16 mouse cellular contexts compared by ENCODE assay signal in the genomic region with DNA sequence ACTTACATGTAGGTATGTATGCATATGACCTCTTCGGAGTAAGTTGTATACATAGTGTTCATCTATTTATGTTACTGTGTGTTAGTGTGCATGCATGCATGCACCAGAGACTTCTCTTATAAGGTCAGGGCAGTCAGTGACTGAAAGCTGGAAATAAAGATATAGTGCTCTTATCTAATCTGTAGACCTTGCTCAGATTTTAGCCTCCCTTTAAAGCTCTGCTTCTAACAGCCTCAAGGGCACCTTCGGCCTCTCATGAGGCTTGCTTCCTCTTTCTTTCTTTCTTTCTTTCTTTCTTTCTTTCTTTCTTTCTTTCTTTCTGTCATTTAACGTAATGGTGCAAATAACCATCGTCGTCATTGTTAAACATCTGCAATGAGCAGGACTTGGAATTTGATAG. TPM values are rescaled to one million over a fixed set of nuclear protein-coding genes. Genes with fewer than 3 reads are reported as not detected.
DNase-seq lines count a peak whose midpoint lies in the region; ATAC-seq lines count a peak whose summit lies in the region.
"Had no signal": no experiment of that assay in that cellular context is flagged by ENCODE, and none has a peak within 500 bp of the region (broad histone marks: within the 10 kb centered on the region; RNA-seq: fewer than 3 reads in every experiment).

No protein-coding gene starts in this region.

- DNase-seq in heart, embryonic 10.5 days (ENCODE audit: low spot score), result no peak
- no peak for DNase-seq in heart, postnatal 14 days
- DNase-seq in liver, embryonic 11.5 days (ENCODE audit: low spot score), result no peak
- DNase-seq in liver, result no peak
- DNase-seq in liver, embryonic 13.5 days, result no peak
- no peak for DNase-seq in layer of hippocampus, adult 8-10 months (ENCODE audit: low spot score in 2 of 2)
- DNase-seq in right cerebral cortex, postnatal 25 days, result no peak
- DNase-seq: cerebellum, adult 2 months; right cerebral cortex, postnatal 14 days; thymus, adult 18-20 months had no signal

- H3K4me2 ChIP-seq in liver, embryonic 11.5 days, result peak overlapping the region; percentile 83
- H3K4me2 ChIP-seq in liver, embryonic 13.5 days, result peak overlapping the region; percentile 89
- peak overlapping the region; percentile 86; the same call in 1 of the 2 replicates for H3K4me2 ChIP-seq in stomach, embryonic 15.5 days

- no peak for ATAC-seq in liver, embryonic 11.5 days (replicated peaks; ENCODE audit: low FRiP score)
- ATAC-seq in liver, embryonic 13.5 days (ENCODE audit: low read depth), result no peak
- ATAC-seq in stomach, embryonic 15.5 days (ENCODE audit: insufficient read depth, low FRiP score, low read depth), result no peak

- intact Hi-C loops in heart, postnatal 14 days (cut with DNase I), result no loop called here

- H3K36me3 ChIP-seq in heart, embryonic 10.5 days, result peaks cover 8% of the 10 kb centered on the region
- H3K36me3 ChIP-seq in liver, embryonic 11.5 days (ENCODE audit: control insufficient read depth, insufficient read depth, low read length), result no peaks in the 10 kb centered on the region
- H3K36me3 ChIP-seq in liver, embryonic 13.5 days, result peaks cover 7% of the 10 kb centered on the region
- 0 out of 2 replicates have a peak, but pooled peaks cover 4% of the 10 kb centered on the region for H3K36me3 ChIP-seq in stomach, embryonic 15.5 days

- H3K27ac ChIP-seq in heart, embryonic 10.5 days, result peak overlapping the region; percentile 95
- H3K27ac ChIP-seq in liver, embryonic 11.5 days (ENCODE audit: low read depth, low read length), result no peak overlapping the region
- H3K27ac ChIP-seq in liver, embryonic 13.5 days, result no peak overlapping the region
- no peak overlapping the region; the same call in 1 of the 2 replicates for H3K27ac ChIP-seq in stomach, embryonic 15.5 days

- WGBS in heart, embryonic 10.5 days, result 70% methylated on average over 5 of the region's 5 CpGs
- WGBS in liver, embryonic 11.5 days, result 60% methylated on average over 5 of the region's 5 CpGs
- WGBS in liver, embryonic 13.5 days (ENCODE audit: insufficient replicate concordance), result 66% methylated on average over 5 of the region's 5 CpGs
- 68% methylated on average over 5 of the region's 5 CpGs for WGBS in stomach, embryonic 15.5 days

- H3K9me3 ChIP-seq in heart, embryonic 10.5 days, result no peaks in the 10 kb centered on the region
- no peaks in the 10 kb centered on the region for H3K9me3 ChIP-seq in liver, embryonic 11.5 days (ENCODE audit: control insufficient read depth, low read length)
- no peaks in the 10 kb centered on the region for H3K9me3 ChIP-seq in liver, embryonic 13.5 days (replicated peaks)
- no peaks in the 10 kb centered on the region for H3K9me3 ChIP-seq in stomach, embryonic 15.5 days
- H3K9me3 ChIP-seq: forebrain, embryonic 10.5 days; limb, embryonic 12.5 days had no signal

- H3K4me1 ChIP-seq in heart, embryonic 10.5 days, result peaks cover 46% of the 10 kb centered on the region
- peaks cover 14% of the 10 kb centered on the region for H3K4me1 ChIP-seq in liver, embryonic 11.5 days (replicated peaks; ENCODE audit: control insufficient read depth, insufficient read depth, low read length)
- peaks cover 35% of the 10 kb centered on the region for H3K4me1 ChIP-seq in liver, embryonic 13.5 days (replicated peaks)
- H3K4me1 ChIP-seq in stomach, embryonic 15.5 days, result peaks cover 10% of the 10 kb centered on the region; the same call in 1 of the 2 replicates

- no peak overlapping the region for H3K4me3 ChIP-seq in heart, embryonic 10.5 days
- no peak overlapping the region; the same call in 1 of the 2 replicates for H3K4me3 ChIP-seq in liver, embryonic 11.5 days (ENCODE audit: low read depth, low read length)
- H3K4me3 ChIP-seq in liver, embryonic 13.5 days (replicated peaks), result peak overlapping the region; percentile 95; the same call in 1 of the 2 replicates
- no peak overlapping the region for H3K4me3 ChIP-seq in stomach, embryonic 15.5 days (replicated peaks)

- no peak overlapping the region for H3K9ac ChIP-seq in liver, embryonic 11.5 days (ENCODE audit: low read depth, low read length)
- no peak overlapping the region for H3K9ac ChIP-seq in liver, embryonic 13.5 days
- H3K9ac ChIP-seq in stomach, embryonic 15.5 days, result no peak overlapping the region

- no peaks in the 10 kb centered on the region for H3K27me3 ChIP-seq in heart, embryonic 10.5 days (ENCODE audit: insufficient read depth, poor library complexity, severe bottlenecking)
- H3K27me3 ChIP-seq in liver, embryonic 11.5 days (replicated peaks; ENCODE audit: control insufficient read depth, insufficient read depth, low read length), result no peaks in the 10 kb centered on the region
- 0 out of 2 replicates have a peak, but pooled peaks cover 4% of the 10 kb centered on the region for H3K27me3 ChIP-seq in liver, embryonic 13.5 days
- H3K27me3 ChIP-seq in stomach, embryonic 15.5 days (replicated peaks), result no peaks in the 10 kb centered on the region
- H3K27me3 ChIP-seq: limb, embryonic 12.5 days had no signal

RNA-seq across cellular contexts. Expression of gene Ykt6, which starts 1.1 kb away (rescaled TPM):
- 48.1 and 56.7 TPM in 2 replicates for polyA plus RNA-seq in heart, embryonic 10.5 days (2016; fragmentation: Nextera tagmentation; extraction: Ambion mirVana)
- total RNA-seq in heart, postnatal 14 days (2021), result 10 to 100 TPM; 72.2 to 75.4 TPM
- 18.4 TPM in 2 replicates for polyA plus RNA-seq in liver, embryonic 11.5 days (2014; fragmentation: Nextera tagmentation; extraction: Ambion mirVana)
- 22.4 and 23.6 TPM in 2 replicates for polyA plus RNA-seq in liver, embryonic 13.5 days (2015; fragmentation: Nextera tagmentation; extraction: Ambion mirVana)
- 48.7 and 54.8 TPM in 2 replicates for polyA plus RNA-seq in stomach, embryonic 15.5 days (2015; fragmentation: Nextera tagmentation; extraction: Ambion mirVana)
- 10 to 100 TPM; 69.3 to 77.7 (median 72.5) TPM for total RNA-seq in layer of hippocampus, adult 8-10 months (2022)

RNA-seq across cellular contexts. Expression of gene Gck, which starts 4.6 kb away (rescaled TPM):
- polyA plus RNA-seq in heart, embryonic 10.5 days (2016; fragmentation: Nextera tagmentation; extraction: Ambion mirVana), result 2.1 and 2.6 TPM in 2 replicates
- total RNA-seq in heart, postnatal 14 days (2021), result 1 to 10 TPM; 4.6 to 6.6 TPM
- polyA plus RNA-seq in liver, embryonic 11.5 days (2014; fragmentation: Nextera tagmentation; extraction: Ambion mirVana), result 0.35 and 0.45 TPM in 2 replicates
- polyA plus RNA-seq in liver, embryonic 13.5 days (2015; fragmentation: Nextera tagmentation; extraction: Ambion mirVana), result 0.30 and 0.31 TPM in 2 replicates
- 3.4 and 3.5 TPM in 2 replicates for polyA plus RNA-seq in stomach, embryonic 15.5 days (2015; fragmentation: Nextera tagmentation; extraction: Ambion mirVana)
- 1 to 10 TPM; 2.6 to 3.7 (median 3.5) TPM for total RNA-seq in layer of hippocampus, adult 8-10 months (2022)
- polyA plus RNA-seq: activated CD4-positive, CD25-positive, alpha-beta regulatory T cell, adult 4 months; macrophage had no signal

RNA-seq across cellular contexts. Expression of gene Myl7, which starts 55.9 kb away (rescaled TPM):
- polyA plus RNA-seq in heart, embryonic 10.5 days (2016; fragmentation: Nextera tagmentation; extraction: Ambion mirVana), result 6,952 and 8,117 TPM in 2 replicates
- total RNA-seq in heart, postnatal 14 days (2021), result 100 to 1,000 TPM; 304 to 849 TPM
- polyA plus RNA-seq in liver, embryonic 11.5 days (2014; fragmentation: Nextera tagmentation; extraction: Ambion mirVana), result 73.1 and 156 TPM in 2 replicates
- polyA plus RNA-seq in liver, embryonic 13.5 days (2015; fragmentation: Nextera tagmentation; extraction: Ambion mirVana), result 9.9 and 14.3 TPM in 2 replicates
- polyA plus RNA-seq in stomach, embryonic 15.5 days (2015; fragmentation: Nextera tagmentation; extraction: Ambion mirVana), result 25.2 and 30.7 TPM in 2 replicates
- total RNA-seq in layer of hippocampus, adult 8-10 months (2022), result not detected
- total RNA-seq: layer of hippocampus, postnatal 14 days had no signal
- polyA plus RNA-seq: activated CD4-positive, CD25-positive, alpha-beta regulatory T cell, adult 4 months; cerebellum, adult 2 months; macrophage had no signal

Comparison
In these comparisons a context has a peak if more than half of its experiments do, and no peak if none do; other contexts are left out.
1. RNA of gene Myl7, which starts 55.9 kb away (polyA plus RNA-seq): 6,952 to 8,117 TPM in heart, embryonic 10.5 days; 73.1 to 156 TPM in liver, embryonic 11.5 days, 25.2 to 30.7 TPM in stomach, embryonic 15.5 days and 9.9 to 14.3 TPM in liver, embryonic 13.5 days; every median in the first group is over 10 times any median in the second.
2. Peak in every context shown above with its lines, with median percentiles within 50 percentile points of each other: H3K4me2 ChIP-seq.